Mouse (Mus musculus) ES-Bruce4 (cell line): ENCODE measurements around the gene App.

Experiments used
- CTCF ChIP-seq: IDR thresholded peaks from one replicate; pipeline ENCODE4 v1.8.1; 2011; ENCODE audit warnings: low read depth, low read length
- POLR2A ChIP-seq: IDR thresholded peaks from one replicate; pipeline ENCODE4 v1.8.1; 2011; ENCODE audit warnings: low read length; ENCODE audit not compliant: insufficient read depth

DNA sequence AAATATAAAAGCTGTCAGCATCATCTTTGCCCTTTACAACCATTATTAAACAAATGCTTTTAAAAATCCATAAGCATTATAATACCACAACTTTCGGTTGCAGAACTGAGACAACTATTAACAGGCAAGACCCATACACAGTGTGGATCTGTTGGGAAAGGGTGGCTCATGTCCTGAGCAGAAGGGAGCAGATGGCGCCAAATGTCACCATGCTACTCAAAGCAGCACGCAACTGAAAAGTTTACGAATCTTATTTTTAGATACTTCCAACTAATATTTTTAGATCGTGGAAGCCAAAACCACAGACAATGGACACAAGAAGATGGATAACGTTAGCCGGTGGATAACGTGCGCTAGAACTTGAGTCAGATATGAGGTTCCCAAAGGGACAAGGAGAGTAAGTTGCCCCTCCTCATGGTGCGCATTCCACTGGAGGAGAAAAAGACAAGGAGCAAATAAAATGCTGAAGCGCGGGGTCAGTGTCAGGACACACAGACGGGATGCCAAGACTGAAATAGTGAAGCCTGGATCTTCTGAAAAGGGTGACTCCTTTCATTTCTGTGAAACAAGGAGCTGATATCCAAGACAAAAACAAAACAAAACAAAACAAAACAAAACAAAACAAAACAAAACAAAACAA, 106.2 kb downstream of the App start:
- TF ChIP-seq POLR2A (no peak), CTCF (no peak)
